Mouse (Mus musculus) yolk sac, embryonic 10.5 days (tissue): ENCODE data around the gene Mpeg1.

ENCODE experiments used
- DNase-seq: peaks from one replicate; pipeline ENCODE4 v3.0.0-alpha.2; 2017; ENCODE audit warnings: low spot score

Mpeg1 gene

GRCm38 (mm10) chr19:12465530-12466144 lies 5.1 kb downstream of the Mpeg1 start:
- no peak for DNase-seq

- DNase-seq: peak; percentile 44
Observed at GRCm38 (mm10) chr19:12466204-12466603, 5.6 kb downstream of the Mpeg1 start.

DNA sequence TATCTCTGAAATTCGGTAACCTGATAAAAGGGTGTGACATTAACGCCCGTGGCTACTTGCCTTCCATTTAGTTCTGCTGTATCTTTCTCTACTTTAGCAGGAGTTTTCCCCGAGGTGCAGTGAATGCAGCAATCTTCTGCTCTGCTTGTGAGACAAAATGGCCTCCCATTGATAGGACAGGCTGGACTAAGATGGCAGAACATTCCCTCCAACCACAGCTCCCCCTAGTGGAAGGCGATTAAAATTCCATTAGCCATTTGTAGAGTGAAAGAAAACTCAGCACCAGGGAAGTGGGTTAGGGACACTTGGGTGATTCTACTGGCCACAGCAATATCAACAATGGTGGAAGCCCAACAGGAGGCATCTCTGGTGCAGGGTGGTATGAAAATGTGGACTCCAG lies 6.9 kb downstream of the Mpeg1 start:
- no peak for DNase-seq

DNA sequence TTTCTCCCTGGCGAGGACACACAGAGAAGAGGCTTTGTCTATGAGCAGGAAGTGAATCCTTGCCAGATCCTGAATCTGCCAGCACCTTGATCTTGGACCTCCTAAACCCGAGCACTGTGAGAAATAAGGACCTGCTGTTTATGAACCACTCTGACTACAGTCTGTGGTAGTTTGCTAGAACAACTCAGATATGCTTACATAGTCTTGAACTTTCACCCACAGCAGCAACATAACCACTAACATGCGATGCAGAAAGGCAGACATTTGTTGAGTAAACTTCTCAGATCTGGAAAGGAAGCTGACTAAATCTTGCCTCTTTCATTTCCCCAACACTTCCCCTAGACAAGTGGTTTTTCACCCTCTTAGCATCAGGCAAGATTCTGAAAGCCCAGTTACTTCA lies 11.3 kb downstream of the Mpeg1 start:
- no peak for DNase-seq

GRCm38 (mm10) chr19:12472381-12472976 lies 11.9 kb downstream of the Mpeg1 start:
- no peak for DNase-seq

DNA sequence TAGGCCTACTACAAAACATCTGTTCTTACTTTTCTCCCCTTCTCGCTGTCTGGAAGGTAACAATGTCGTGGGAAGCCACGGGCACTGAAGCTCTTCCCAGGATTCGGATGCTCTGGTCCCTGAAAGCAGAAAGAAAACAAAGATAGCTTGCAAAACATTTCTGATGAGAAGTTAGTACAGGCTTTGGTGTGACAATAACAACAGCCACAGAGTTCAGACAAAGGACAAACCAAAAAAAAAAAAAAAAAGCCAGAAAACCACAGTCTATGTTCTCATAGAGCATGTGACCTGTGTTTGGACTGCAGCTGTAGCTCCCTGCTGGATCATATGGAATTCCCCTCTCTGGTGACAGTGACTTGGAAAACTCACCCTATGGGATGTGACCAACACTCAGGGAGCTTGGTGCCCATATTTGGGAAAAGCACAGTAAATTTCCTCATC lies 12.6 kb downstream of the Mpeg1 start:
- DNase-seq: no peak

DNA sequence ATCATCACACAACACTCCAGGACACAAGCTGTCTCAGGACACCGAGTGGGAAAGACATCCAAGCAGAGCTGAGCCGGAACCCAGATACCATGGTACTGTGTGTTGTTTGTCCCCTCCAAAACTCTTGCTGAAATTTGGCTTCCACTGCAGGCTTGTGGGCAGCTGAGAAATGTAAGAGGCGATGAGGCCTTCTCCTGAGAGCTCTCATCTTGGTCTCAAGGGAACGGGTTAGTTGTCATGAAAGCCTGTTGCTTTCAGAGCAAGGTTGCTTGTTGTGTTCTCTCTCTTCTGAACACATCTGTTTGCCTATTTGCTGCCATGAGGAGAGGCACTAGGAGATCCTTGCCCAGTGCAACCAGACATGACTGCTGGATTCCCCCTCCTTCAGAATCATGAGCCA lies 13.4 kb downstream of the Mpeg1 start:
- no peak for DNase-seq

DNA sequence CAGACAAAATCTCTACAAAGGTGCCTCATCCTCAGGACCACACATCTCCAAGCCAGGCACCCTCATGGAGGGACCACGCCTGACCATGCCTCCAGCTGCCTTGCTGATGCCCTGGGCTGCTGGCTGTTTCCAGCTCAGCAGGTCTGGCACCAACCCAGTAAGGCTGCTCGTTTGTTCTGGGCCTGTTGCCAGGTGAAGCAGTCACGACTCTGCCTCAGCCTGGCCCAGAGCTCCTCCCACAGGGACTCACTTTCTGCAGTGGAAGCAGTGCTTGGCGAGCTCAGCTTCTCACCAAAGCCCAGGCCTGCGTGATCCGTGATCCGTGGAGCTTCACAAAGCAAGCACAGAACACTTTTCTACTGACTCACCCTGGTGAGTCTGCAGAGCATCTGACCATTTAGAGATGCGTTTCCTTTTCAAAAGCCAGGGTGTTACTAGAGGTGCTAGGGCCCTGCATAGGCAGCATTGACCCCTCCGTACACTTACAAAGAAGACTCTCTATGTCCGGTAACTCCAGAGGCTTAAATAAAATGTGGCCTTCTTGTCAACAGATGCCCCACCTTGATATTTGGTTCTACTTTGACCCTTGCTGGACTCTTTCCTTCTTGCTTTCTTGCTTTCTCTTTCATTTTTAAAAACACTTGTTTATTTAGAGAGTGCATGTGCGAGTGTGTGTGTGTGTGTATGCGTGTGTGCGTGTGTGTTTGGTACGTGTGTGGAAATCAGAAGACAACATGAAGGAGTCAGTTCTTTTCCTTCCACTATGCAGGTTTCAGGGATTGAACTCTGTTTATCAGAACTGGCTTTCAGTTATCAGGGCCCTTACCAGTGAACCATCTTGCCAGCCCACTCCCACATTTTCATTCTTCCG lies 15.0 kb downstream of the Mpeg1 start:
- DNase-seq: no peak

GRCm38 (mm10) chr19:12476721-12477270 lies 16.2 kb downstream of the Mpeg1 start:
- DNase-seq: no peak

- DNase-seq: no peak
Observed at GRCm38 (mm10) chr19:12478369-12478768, 17.8 kb downstream of the Mpeg1 start.

- DNase-seq: no peak
Observed at GRCm38 (mm10) chr19:12483782-12484181, 23.2 kb downstream of the Mpeg1 start.

DNA sequence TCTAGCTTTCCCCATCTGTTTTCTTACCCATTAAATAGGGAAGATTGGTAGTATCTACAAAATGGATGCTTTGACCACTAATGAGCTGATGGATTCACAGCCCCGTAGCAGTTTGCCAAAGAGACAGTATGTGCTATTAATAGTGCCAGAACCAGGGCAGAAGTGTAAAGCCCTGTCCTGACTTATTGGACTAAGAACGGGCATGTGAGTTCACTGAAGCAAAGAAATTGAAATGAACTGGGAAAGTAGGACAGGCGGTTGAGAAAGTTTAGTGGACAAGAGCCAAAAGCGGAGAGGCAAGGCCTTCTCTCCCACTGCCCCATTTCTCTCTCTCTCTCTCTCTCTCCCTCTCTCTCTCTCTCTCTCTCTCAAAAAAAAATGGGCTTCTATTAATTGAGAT lies 23.6 kb downstream of the Mpeg1 start:
- DNase-seq: no peak

- DNase-seq: no peak
Observed at GRCm38 (mm10) chr19:12485223-12485622, 24.6 kb downstream of the Mpeg1 start.

GRCm38 (mm10) chr19:12485631-12486030 lies 25.1 kb downstream of the Mpeg1 start:
- DNase-seq: no peak

GRCm38 (mm10) chr19:12486875-12487274 lies 26.3 kb downstream of the Mpeg1 start:
- DNase-seq: no peak

DNA sequence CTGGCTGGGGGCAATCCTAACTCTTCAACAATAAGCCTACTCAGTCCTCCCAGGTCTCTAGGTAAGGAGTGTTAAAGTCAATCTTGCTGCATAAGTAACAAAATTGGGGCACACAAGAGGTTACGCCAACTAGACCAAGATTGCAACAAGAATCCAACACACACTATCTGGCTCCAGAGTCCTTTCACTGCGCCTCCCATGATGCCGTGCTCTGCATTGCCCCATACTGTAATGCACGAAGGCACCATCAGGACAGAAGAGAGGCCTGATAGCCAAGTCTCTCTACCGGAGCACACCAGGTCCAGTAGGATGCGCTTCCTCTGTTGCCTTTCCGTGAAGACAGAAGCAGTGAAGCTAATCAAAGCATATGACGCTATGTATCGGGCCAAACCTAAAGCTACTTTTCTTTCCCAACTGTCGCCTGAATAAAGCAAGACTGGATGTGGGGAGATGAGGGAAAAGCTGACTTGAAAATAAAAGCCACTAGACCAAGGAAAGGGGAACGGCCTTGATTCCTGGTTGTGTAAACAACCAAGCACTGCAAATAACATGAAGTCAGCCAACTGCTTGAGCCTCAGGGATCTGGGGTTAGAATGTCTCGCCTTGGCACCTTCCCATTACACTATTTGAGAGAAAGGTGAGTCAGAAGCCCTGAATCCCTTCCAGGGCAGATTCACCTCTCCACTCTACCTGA lies 27.1 kb downstream of the Mpeg1 start:
- DNase-seq: no peak

DNA sequence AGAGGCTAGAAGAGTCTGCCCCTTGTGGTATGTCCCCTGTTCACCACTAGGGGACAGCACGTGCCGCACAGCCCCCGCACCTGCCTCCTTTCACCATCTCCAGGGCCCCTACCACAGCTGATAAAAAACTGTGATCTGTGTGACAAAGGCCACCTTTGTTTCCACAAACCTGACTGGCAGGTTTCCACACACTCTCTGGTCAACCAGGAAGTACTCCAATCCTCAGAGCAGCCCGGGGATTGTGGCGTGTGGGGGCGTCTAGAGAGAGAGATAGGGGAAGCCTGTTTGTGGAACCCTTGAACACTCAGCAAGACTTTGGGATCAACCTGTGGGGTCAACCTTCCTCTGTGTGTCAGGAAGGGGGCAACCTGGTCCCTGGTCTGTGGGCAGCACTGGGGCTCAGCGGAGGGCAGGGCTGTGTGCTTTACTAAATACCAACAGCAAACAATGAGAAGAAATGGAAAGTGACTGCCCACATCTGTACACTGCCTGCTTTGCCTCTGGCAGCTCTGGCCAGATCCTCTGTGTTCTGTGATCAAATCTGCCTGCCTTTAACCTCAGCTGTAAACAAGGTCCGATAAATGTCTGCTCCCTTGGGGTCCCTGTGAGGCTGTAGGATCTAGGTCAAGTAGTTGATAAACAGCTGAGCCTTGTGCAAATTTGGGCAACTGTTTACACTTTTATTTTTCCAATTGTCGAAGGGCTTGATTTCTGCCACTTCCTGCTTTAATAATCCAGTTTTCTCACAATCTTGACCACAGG lies 27.8 kb downstream of the Mpeg1 start:
- peak; percentile 68 for DNase-seq

DNA sequence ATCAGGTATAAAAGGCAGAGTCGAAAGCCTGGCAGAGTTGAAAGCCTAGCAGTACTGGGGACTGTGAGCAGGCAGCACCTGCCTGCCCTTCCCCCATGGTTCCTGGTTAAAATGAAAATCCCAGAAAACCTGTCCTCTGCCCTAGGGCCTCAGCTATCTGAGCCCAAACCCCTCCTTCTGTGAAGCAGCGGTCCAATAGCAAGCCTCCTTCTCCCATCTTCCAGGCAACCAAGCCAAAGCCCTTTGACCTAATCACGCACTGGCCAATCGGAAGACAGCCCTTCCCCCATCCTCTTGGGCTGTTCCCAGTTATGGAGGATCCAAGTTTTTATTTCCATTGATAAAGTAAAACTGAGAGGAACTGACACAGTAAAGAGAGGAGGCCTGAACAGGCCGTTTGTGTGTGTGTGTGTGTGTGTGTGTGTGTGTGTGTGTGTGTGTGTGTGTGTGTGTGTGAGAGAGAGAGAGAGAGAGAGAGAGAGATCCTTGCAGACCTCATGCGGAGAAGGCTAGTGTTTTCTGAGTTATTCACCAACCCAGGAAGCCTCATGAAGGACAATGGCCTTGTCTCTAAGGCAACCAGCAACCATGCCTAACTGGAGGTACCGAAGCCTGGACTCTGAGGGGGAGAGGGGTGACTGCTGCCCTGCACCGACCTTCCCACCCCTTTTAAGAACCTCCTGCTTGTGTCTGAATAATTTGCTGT lies 28.5 kb downstream of the Mpeg1 start:
- peak; percentile 85 for DNase-seq

GRCm38 (mm10) chr19:12489675-12490570 lies 29.3 kb downstream of the Mpeg1 start:
- DNase-seq: no peak

DNA sequence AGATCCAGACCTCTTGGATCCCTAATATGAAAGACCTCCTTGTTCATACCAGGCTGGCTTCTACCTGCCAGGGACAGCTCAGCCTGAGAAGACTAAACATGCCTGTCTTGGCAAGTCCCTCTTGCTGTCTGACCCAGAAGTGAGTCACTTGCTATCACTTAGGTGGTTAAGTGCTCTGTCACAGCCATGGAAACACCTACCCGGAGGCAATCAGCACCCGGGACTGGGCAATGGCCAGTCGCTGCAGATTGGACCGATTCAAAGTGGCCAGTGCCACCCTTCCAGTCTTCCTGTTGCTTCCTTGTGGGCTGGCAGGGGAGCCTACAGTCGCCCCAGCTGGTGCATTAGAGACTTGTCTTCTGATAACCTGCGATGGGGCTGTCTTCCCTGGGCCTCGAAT lies 31.1 kb downstream of the Mpeg1 start:
- no peak for DNase-seq
